Mouse (Mus musculus) right cerebral cortex, postnatal 10 days (tissue): Measurements from ENCODE around the gene Gm21983.

Experiments
- DNase-seq, 2 experiments: peaks; one replicate each; pipeline ENCODE4 v3.0.0; 2021; ENCODE audit warnings: low spot score in 2 of 2

Gene Gm21983

DNA sequence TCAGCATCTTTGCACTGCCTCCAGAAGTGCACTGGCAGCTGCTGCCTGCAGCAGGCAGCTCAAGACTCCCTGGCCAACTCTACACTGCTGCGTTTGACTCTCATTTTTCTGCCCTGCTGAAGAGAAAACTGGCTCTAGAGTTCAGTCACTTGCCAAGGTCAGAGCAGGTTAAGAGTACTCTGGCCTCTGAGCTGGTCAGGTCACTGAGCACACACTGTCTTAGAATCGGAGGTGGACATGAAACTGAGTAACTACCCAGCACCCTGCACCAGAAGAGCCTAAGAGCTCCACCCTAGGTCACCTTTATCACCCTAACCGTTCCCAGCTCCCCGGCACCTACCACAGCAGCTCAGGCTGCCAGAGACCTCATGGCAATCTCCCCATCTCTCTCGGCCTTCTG is 5.1 kb upstream of the Gm21983 start:
- no peak for DNase-seq

DNA sequence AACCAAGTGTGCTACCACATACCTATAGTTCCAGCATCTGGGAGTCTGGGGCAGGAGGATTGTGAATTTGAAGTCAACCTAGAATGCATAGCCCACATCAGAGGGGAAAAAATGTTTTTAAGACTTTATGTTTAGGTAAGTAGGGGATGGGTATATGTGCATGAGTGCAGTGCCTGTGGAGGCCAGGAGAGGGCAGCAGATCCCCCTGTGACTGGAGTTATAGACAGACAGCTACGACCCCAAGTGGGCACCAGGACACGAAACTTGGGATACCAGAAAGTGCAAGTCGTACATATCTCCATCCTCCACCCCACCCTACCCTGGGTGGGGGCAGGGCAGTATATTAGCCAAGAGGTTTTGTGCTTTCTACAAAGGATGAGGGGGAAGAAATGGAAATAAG is 4.1 kb upstream of the Gm21983 start:
- no peak for DNase-seq

DNA sequence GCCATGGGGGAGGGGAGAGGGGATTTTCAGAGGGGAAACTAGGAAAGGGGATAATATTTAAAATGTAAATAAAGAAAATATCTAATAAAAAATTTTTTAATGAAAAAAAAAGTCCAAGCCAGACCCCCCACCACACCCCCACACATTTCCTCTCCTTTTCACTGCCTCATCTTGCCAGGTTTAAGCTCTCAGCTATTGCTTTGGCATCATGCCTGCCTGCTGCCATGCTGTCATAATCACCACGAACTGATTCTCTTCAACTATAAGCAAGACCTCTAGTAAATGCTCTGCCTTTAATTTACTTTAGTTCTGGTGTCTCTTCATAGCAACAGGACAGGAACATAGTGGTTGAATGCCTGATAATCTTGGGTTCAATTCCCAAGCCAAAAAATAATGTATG is 1.6 kb upstream of the Gm21983 start:
- DNase-seq: peak in 1 of 2 experiments; percentile 29

DNA sequence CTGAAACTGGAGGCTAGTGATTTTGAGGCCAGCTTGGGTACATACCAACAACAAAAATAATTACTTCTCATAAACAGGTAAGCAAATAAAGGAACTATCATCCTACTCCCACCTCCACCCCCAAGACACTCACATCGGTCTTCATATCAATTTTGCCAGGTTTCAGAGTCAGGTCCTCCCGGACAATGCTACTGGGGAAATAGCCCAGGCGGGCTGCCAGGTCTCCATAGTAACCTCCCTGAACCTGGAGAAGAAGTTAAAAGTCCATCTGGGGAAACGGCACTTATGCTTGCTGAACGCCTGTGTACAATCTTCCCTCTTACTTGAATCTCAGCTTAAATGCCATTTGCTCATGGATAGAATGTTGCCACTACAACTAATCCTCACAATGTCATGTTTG is 850 bp downstream of the Gm21983 start:
- DNase-seq: peak in 1 of 2 experiments; percentile 43

DNA sequence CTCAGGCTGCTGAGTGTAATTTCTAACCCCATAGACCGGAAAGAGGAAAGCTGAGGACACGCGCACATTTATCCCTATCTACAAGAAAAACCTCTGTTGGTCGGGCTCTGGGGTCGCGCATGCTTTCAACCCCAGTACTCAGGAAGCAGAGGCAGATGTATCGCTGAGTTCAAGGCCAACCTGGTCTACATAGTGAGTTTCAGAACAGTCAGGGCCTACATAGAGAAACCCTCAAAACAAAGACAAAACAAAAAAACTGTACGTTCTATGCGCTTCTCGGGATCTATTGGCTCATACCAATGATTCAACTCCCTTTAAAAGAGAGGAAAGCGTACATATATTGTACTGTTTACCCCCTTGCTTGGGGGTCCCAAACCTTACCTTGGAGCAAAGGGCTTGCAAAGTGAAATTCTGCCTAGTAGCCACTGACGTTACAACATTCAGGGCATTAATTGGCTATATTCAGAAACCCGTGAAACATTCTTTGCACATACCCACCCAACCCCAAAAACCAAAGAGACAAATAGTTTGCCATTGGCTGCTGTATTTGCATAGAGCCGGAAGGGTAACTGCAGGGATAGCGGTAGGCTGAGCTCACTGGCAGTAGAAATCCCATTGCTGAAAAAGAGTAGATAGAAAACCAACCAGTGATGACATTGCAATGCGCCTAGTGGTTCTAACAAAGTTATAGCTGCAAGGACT is 1.5 kb downstream of the Gm21983 start:
- peak in 1 of 2 experiments; percentile 60 for DNase-seq

DNA sequence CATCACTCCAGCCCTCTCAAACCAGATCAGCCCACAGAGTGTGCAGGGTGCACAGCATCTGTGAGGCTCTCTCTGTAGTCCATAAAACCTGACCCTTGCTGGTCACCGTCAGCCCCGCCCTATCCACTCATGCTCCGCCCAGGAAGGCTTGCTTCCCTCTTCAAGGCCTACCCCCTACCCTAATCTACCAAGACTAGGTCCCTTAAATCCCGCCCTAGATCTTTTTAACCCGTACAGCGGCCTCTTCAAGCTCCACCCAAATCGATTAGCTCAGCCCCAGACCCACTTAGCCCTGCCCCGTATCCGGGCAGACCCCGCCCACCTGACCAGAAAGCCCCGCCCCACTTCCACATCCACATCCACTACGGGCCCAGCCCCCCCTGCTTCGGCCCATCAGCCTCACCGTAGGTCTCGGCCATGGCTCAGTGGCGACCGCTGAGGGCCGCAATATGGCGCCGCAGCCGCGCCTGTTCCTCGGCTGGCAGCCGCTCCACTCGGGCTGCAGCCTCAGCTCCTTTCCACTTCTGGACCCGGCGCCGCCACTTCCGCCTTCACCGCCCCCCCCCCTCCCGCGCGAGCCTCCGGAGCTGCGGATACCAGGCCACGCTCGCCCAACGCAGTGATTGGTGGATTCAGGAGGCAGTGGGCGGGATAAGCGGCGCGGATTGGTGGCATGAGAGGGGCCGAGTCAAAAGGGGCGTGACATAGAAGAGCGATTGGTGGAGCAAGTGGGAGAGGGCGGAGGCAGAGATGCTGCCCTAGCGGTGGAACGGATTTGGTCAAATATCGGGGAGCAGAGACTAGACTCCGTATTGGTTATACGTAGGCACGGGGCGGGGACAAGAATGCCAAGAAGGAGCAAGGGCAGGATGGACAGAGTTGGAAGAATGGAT is 2.3 kb downstream of the Gm21983 start, which contains the start of gene Rab4b:
TSS of gene Rab4b (minus strand) at position 573 of the 893 bp plus-strand sequence.
- DNase-seq: peak; percentile 100

DNA sequence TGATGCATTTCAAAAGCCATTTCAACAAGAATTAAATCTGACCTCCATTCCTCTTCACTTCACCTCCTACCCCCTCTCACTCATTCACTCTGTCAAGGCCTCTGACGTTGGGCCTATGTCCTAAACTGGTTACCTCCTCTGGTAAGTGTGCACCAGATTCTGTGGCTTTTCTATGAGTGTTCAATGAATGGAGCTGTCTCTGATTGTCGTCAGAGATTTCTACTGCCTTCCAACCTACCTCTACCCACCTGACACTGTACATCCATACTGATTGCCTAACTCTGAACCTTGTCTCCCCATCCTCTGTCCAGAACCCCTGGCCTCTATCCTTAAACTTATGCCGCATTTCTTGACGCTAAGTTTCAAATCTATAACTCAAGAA is 3.0 kb downstream of the Gm21983 start:
- no peak for DNase-seq

DNA sequence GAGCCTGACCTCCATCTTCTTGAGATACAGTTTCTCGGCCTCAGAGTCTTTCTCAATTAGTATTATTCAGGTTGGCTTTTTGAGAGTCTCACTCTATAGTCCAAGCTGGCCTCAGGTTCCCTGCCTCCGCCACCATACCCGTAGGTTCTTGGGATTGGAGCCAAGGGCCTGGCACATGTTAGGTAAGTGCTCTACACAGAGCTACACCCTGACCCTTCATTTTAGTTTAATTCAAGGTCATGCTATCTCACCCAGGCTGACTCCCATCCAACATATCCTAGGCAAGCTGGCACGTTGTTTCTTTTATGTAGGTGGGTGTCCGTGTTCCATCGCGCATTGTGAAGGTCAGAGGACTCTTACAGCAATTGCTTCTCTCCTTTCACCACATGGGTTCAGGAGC is 6.0 kb downstream of the Gm21983 start:
- DNase-seq: no peak

DNA sequence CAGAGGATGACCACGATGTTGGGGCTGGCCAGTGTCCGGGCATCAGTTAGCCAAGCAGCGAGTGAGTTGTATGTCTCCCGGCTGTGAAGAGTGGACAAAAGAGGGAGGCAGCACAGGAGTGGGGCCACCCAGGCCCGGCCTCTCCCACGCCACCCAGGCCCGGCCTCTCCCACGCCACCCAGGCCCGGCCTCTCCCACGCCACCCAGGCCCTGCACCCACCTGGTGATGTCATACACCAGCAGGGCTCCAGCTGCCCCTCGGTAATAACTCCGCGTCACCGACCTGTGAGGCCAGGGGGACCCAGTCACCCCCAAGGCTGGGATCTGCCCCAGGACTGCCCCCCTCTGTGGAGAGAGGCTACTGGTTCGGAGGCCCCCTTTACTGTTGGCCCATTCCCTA is 6.4 kb downstream of the Gm21983 start:
- DNase-seq: no peak

DNA sequence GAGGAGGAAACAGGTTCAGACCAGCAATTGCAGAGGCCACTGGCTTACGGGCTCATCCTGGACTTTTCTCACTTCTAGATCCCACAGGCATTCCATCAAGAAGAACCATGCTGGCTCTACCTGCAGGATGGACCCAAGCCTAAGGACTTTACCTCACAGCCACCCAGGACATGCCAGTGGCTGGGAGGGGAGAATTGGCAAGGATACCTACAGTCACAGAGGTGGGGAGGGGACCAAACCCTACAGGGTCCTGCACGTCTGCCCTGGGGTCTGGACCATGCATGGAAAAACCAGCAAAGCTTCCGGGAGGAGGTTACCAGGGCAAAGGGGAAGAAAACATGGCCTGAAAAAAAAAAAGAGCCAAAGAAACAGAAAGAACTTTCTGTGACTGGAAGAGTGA is 9.9 kb downstream of the Gm21983 start:
- peak in 1 of 2 experiments; percentile 28 for DNase-seq

DNA sequence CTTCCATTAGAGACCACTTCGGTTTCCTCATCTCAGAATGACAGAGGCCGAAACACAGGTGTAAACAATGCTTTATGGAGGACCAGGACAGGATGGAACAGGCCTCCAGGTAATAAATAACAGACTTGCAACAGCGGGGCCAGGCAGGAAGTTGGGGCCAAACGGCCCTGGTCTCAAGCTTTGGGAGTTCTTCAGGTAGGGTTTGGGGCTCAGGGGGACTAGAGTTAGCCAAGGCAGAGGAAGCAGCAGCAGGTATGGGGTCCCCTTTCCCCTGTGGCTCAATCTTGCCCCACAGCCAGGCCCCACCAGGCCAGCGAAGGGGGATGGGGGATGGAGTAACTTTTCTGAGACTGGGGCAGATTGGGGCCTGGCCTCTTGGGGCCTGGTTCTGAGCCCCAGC is 12.5 kb downstream of the Gm21983 start:
- peak in 1 of 2 experiments; percentile 33 for DNase-seq

DNA sequence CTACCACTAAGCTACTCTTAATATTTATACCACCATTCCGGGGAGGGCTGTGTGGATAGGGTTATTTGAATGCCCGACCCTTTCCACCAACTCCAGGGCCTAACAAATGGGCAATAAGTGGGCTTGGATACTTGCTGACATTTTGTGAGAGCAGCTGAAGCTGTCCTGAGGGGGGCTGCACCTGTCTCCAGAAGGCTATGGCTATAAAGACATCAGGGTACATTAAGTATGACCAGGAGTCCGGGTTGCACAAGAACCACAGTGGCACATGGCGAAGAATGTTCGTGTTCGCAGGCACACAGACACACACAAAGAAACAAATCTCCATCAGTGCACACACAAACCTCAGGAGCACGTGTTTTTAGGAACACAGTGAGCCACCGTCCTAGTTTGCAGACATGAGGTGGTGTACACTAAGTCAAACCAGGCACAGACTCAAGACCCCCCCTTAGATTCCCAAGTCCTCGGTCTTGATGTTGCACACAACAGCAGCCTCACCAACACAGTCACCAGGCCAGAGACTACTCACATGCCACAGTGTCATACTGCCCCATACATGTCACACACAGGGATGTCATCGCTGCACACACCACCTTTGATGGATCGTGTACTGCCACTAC is 13.3 kb downstream of the Gm21983 start:
- DNase-seq: peak in 1 of 2 experiments; percentile 38

DNA sequence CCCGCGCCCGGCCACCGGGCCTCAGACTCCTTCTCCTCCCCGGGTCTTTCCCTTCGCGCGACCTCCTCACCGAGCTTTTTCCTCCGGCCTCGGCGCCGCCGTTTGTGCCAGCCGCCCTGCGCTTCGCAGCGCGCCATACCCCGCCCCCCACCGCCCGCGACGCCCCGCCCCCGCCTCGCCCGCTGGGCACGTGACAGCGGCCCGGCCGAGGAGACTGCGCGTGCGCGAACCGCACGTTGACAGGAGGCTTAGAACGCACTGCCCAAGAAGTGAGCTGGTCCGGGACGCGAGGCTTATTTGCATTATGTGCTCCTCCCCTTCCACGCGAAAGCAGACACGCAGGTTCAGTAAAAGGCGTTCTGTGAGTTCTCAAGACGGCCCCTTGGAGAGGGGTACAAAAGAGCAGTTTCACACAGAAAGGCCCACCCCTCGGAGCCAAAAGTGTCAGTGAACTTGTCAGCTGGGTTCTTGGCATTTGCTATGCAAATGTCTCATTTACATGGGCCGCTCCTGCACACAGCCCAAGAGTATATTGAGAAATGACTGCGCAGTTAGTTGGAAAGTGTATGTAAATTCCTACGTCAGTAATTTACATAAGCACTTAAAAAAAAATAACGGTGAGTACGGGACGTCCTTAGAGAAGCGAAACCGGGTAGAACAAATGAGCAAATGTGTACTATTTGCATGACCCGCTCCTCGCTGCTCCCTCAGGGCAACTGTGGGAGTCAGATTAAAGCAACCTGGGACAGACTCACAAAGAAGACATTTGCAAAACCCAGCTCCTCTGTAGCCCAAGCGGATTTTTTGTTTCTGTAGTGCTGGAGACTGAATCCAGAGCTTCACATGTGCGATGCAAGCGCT is 14.0 kb downstream of the Gm21983 start, which contains the start of gene Egln2:
TSS of gene Egln2 (minus strand) at position 189 of the 861 bp plus-strand sequence.
- DNase-seq: peak; percentile 96 to 97

DNA sequence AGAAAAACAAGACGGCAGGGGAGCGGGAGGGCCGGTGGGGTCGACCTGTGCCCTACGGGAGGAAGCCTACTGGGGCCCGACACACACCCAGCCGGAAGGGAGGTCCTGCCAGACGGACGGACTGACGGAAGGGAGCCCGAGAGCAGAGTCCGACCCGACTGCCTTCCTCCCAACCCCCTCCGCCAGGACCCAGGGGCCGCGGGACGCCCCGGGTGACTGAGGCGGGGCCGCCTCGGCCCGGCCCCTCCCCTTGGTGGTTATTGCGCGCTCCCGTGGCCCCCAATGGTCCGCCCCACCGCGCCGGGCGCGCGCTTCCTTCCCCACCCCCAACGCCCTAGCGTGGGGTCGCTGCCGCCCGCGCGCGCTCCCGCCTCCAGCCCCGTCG is 14.7 kb downstream of the Gm21983 start:
- peak; percentile 86 to 88 for DNase-seq

DNA sequence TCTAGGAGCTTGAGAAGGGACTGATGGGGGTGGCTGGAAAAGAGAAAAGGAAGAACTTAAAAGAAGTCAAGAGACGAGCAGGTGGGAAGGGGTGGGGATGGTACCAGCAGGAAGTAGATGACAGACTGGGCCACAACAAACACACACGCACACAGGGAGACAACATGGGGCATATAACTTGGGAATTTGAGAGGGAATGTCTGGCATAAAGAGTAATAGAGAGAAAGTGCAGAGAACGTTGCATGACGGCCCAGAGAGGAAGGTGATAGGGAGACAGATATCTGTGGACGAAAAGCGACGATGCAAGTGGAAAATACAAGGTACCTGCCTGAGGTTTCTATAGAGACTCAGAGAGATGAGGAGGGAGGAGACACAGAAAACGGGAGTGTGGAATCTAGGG is 15.2 kb downstream of the Gm21983 start:
- peak in 1 of 2 experiments; percentile 33 for DNase-seq

DNA sequence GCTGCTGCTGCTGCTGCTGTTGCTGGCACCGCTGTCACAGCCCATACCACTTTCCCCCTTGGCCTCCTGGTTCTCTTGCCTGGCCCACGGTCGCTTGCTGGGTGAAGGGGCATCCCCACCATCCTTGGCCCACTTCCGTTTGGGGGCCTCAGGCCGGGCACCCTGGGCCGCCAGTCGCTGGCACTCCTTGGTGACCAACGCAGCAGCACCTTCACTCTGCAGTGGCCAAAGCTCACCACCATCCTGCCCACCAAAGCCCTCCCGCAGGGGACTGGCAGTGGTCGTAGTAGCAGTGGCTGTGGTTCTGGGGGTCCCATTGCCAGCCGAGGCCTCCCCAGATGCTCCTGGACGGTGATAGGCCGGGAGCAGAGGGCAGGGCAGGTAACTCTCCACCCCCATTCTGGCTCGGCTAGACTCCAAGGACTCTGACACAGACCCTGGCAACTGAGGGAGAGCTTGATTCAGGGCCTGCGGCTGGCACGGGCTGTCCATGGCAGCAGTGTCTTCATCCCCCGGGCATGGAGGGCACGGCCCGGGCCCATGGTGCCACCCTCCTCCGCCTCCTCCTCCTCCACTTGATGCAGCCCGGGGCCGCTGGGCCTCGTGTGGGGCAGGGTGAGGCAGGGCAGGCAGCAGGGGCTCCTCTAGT is 15.8 kb downstream of the Gm21983 start:
- DNase-seq: peak; percentile 51 to 57

DNA sequence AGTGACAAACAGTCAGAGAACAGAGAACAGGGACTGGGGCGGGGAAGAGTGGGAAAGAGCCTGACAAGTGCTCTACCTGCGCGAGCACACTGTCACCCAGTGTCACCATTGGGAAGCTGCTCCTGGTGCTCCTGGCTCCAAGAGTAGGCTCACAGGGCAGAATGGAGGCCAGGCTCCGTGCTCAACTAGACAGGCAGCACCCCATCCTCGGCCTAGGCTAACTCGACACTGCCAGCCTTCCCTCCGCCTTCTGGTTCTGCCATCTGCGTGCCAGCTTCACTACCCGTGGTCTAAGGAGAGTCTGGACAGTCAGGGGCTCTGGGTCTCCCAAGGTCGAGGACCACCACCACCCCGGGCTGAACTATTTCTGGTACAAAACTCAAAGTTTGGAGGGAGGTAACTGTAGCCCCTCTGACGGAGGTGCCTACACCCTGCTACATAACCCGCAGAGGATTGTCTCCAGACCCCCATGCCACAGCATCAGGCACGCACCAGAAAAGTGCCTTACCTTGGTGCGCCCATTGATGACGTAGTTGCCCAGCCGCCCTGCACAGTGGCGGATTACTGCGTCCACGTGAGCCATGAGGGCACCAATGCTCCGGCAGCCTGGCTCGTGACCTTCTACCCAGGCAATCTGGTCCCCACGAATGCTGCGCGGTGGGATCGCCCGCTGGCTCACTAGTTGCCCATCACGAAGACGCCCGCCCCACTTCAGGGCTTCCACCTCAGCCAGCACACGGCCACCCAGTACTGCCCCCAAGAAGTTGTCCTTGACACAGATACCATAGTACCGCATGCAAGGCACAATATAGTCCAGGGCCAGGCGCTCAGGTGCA is 16.6 kb downstream of the Gm21983 start:
- DNase-seq: peak in 1 of 2 experiments; percentile 66

DNA sequence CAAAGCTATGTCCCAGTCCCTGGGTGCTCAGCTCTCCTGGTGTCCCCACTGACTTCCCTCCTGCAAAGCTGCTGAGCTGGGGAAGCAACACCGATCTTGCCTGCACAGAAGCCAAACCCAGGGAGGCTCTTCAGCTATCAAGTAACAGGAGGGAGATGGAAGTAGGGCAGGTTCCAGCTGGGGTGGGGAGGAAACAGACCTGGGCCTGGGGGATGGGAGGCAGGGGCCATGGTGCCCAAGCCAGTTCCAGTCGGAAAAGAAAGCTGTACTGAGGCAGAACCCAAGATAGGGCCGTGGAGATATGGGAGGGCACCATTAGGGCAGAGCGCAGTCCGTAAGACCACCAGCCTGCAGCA is 17.5 kb downstream of the Gm21983 start:
- DNase-seq: peak in 1 of 2 experiments; percentile 35

DNA sequence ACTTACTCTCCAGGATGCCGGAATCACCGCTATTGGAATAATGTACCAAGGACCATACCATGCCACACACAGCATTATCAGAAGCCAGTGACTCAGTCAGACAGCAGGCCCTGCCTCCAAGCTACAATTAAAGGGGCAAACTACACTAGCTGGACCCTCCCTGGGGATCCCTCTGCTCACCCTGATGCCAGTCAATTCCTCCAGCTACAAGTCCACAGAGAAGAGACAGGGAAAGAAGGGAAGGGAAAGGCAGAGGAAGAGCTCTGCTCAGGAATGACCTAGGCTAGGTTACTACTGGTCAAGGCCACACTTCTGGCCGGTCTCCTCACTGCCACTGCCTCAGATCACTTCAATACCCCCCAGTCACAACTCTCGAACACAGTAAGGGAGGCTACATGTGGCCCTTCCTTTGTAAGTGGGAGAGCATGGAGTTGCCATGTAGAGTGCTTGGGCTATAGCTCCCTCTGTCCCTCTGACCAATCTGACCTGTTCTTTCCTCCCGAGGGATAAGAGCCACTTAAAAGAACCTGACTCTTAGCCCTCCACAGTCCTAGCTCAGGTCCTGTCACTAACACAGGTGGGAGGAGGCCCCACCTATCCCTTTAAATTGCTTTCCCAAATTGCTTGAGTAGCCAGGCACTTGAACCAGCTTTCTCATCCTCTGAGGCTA is 18.0 kb downstream of the Gm21983 start:
- DNase-seq: no peak
